18 mouse cellular contexts compared by ENCODE assay signal in genomic region chr12:7970301-7970700, GRCm38 (mm10). TPM values are rescaled to one million over a fixed set of nuclear protein-coding genes. Genes with fewer than 3 reads are reported as not detected.
"Had no signal": no experiment of that assay in that cellular context is flagged by ENCODE, and none has a peak within 500 bp of the region (broad histone marks: within the 10 kb centered on the region; RNA-seq: fewer than 3 reads in every experiment).

No protein-coding gene starts in this region.

- ATAC-seq: liver, postnatal 0 days; midbrain, embryonic 13.5 days; midbrain, embryonic 15.5 days had no signal

- H3K4me3 ChIP-seq: liver, embryonic 15.5 days; lung, embryonic 15.5 days; megakaryocyte, embryonic 14.5 days; midbrain, embryonic 13.5 days; midbrain, embryonic 15.5 days; neural tube, embryonic 12.5 days; stomach, embryonic 15.5 days had no signal

- H3K9me3 ChIP-seq: liver, embryonic 15.5 days; lung, embryonic 15.5 days; megakaryocyte, embryonic 14.5 days; midbrain, embryonic 13.5 days; midbrain, embryonic 15.5 days; neural tube, embryonic 12.5 days; stomach, embryonic 15.5 days had no signal

- H3K27ac ChIP-seq: liver, embryonic 15.5 days; lung, embryonic 15.5 days; macrophage; midbrain, embryonic 13.5 days; midbrain, embryonic 15.5 days; neural tube, embryonic 12.5 days; stomach, embryonic 15.5 days; stomach, postnatal 0 days had no signal

- H3K4me1 ChIP-seq: liver, embryonic 15.5 days; lung, embryonic 15.5 days; megakaryocyte, embryonic 14.5 days; midbrain, embryonic 15.5 days; stomach, embryonic 15.5 days had no signal

- H3K27me3 ChIP-seq: liver, embryonic 15.5 days; lung, embryonic 15.5 days; megakaryocyte, embryonic 14.5 days; midbrain, embryonic 13.5 days; midbrain, embryonic 15.5 days; neural tube, embryonic 12.5 days; stomach, embryonic 15.5 days had no signal

- H3K9ac ChIP-seq: liver, embryonic 15.5 days; liver, postnatal 0 days; lung, embryonic 15.5 days; midbrain, embryonic 13.5 days; midbrain, embryonic 15.5 days; neural tube, embryonic 12.5 days; stomach, embryonic 15.5 days had no signal

- DNase-seq: liver, postnatal 0 days; lung, adult 2 months; lung, postnatal 10 days; right cerebral cortex, postnatal 14 days; thymus, adult 2 months; thymus, postnatal 25 days; thymus, postnatal 4 days had no signal

- H3K4me2 ChIP-seq: liver, embryonic 15.5 days; lung, embryonic 15.5 days; midbrain, embryonic 11.5 days; midbrain, embryonic 13.5 days; midbrain, embryonic 15.5 days; neural tube, embryonic 12.5 days; stomach, embryonic 15.5 days had no signal

- H3K36me3 ChIP-seq: liver, embryonic 15.5 days; lung, embryonic 15.5 days; midbrain, embryonic 13.5 days; midbrain, embryonic 15.5 days; neural tube, embryonic 12.5 days; stomach, embryonic 15.5 days had no signal

RNA-seq across cellular contexts. Expression of gene Apob, which starts 7.1 kb away (rescaled TPM):
- polyA plus RNA-seq: macrophage; midbrain, embryonic 15.5 days; midbrain, postnatal 0 days had no signal
